Mouse (Mus musculus) MEL (cell line): Measurements from ENCODE around the gene Map3k20. TPM values are rescaled to one million over a fixed set of nuclear protein-coding genes. Genes with fewer than 3 reads are reported as not detected.

Source experiments
- DNase-seq: peaks from one replicate; pipeline ENCODE4 v3.0.0; 2011; ENCODE audit warnings: low read depth, low spot score
- H3K27ac ChIP-seq: 2 replicates; pipeline ENCODE4 v1.5.1; 2012; ENCODE audit warnings: low read depth, mild to moderate bottlenecking, control low read depth, low read length, moderate library complexity; ENCODE audit not compliant: control insufficient read depth
- H3K27me3 ChIP-seq, 2 experiments: fragments of 150-350 bp in 1 of 2; sonication (generic) in 1 of 2; 2 replicates each; pipeline ENCODE4 v1.6.1; 2012; ENCODE audit warnings: low read length in 2 of 2, mild to moderate bottlenecking in 2 of 2, improper control_type of control experiment in 1 of 2, moderate library complexity in 1 of 2; ENCODE audit not compliant: insufficient read depth in 2 of 2, control insufficient read depth in 1 of 2
- H3K36me3 ChIP-seq, 2 experiments: 2 replicates each; pipeline ENCODE4 v1.6.1; 2012 to 2014; ENCODE audit warnings: low read length in 2 of 2, improper control_type of control experiment in 1 of 2, inconsistent platforms in 1 of 2, mild to moderate bottlenecking in 1 of 2; ENCODE audit not compliant: insufficient read depth in 2 of 2, control insufficient read depth in 1 of 2
- H3K4me1 ChIP-seq, 2 experiments: fragments of 150-350 bp in 1 of 2; sonication (generic) in 1 of 2; 2 replicates each; pipeline ENCODE4 v1.6.1; 2012; ENCODE audit warnings: low read length in 2 of 2, improper control_type of control experiment in 1 of 2, mild to moderate bottlenecking in 1 of 2; ENCODE audit not compliant: insufficient read depth in 2 of 2, control insufficient read depth in 1 of 2
- H3K4me3 ChIP-seq, 2 experiments: fragments of 150-350 bp in 1 of 2; sonication (generic) in 1 of 2; 2 replicates each; pipeline ENCODE4 v1.5.1; 2012; ENCODE audit warnings: low read depth in 2 of 2, low read length in 2 of 2, mild to moderate bottlenecking in 2 of 2, moderate library complexity in 2 of 2, control low read depth in 1 of 2, improper control_type of control experiment in 1 of 2; ENCODE audit not compliant: control insufficient read depth in 1 of 2, insufficient read depth in 1 of 2
- H3K79me2 ChIP-seq: 2 replicates; pipeline ENCODE4 v1.6.1; 2012; ENCODE audit warnings: mild to moderate bottlenecking, low read length, moderate library complexity; ENCODE audit not compliant: control insufficient read depth, poor library complexity, insufficient read depth
- H3K9ac ChIP-seq: 2 replicates; pipeline ENCODE4 v1.6.1; 2012; ENCODE audit warnings: low read depth, mild to moderate bottlenecking, control low read depth, low read length, moderate library complexity; ENCODE audit not compliant: control insufficient read depth, poor library complexity, severe bottlenecking
- H3K9me3 ChIP-seq: fragments of 150-350 bp; sonication (generic); replicated peaks from 2 replicates; pipeline ENCODE4 v1.6.1; 2012; ENCODE audit warnings: mild to moderate bottlenecking, low read length, improper control_type of control experiment, moderate library complexity; ENCODE audit not compliant: insufficient read depth
- BHLHE40 ChIP-seq: IDR thresholded peaks from 2 replicates; pipeline ENCODE4 v1.6.1; 2012; ENCODE audit warnings: low read depth, mild to moderate bottlenecking, inconsistent platforms, low read length, improper control_type of control experiment, borderline replicate concordance
- CHD1 ChIP-seq: IDR thresholded peaks from 2 replicates; pipeline ENCODE4 v1.6.1; 2012; ENCODE audit warnings: low read depth, mild to moderate bottlenecking, inconsistent platforms, low read length, improper control_type of control experiment
- ETS1 ChIP-seq: IDR thresholded peaks from 2 replicates; pipeline ENCODE4 v1.6.1; 2012; ENCODE audit warnings: low read depth, mild to moderate bottlenecking, inconsistent platforms, low read length, improper control_type of control experiment, moderate library complexity
- GATA1 ChIP-seq: IDR thresholded peaks from 2 replicates; pipeline ENCODE4 v1.6.1; 2011; ENCODE audit warnings: low read depth, low read length, improper control_type of control experiment
- HCFC1 ChIP-seq: IDR thresholded peaks from 2 replicates; pipeline ENCODE4 v1.6.1; 2012; ENCODE audit warnings: low read depth, mild to moderate bottlenecking, inconsistent platforms, low read length, improper control_type of control experiment, moderate library complexity
- KAT2A ChIP-seq: conservative IDR thresholded peaks from 2 replicates; pipeline ENCODE4 v1.6.1; 2012; ENCODE audit warnings: low read depth, low read length, improper control_type of control experiment, inconsistent platforms
- MAFK ChIP-seq: IDR thresholded peaks from 2 replicates; pipeline ENCODE4 v1.6.1; 2011; ENCODE audit warnings: low read depth, mild to moderate bottlenecking, low read length, improper control_type of control experiment, borderline replicate concordance
- MAX ChIP-seq: IDR thresholded peaks from 2 replicates; pipeline ENCODE4 v1.6.1; 2011; ENCODE audit warnings: low read length, improper control_type of control experiment
- MAZ ChIP-seq: IDR thresholded peaks from 2 replicates; pipeline ENCODE4 v1.6.1; 2012; ENCODE audit warnings: low read depth, mild to moderate bottlenecking, inconsistent platforms, low read length, improper control_type of control experiment
- MXI1 ChIP-seq: IDR thresholded peaks from 2 replicates; pipeline ENCODE4 v1.6.1; 2011; ENCODE audit warnings: mild to moderate bottlenecking, low read depth, low read length, improper control_type of control experiment
- MYB ChIP-seq: IDR thresholded peaks from 2 replicates; pipeline ENCODE4 v1.6.1; 2011; ENCODE audit warnings: mild to moderate bottlenecking, low read depth, low read length, improper control_type of control experiment
- MYC ChIP-seq: IDR thresholded peaks from 2 replicates; pipeline ENCODE4 v1.6.1; 2011; ENCODE audit warnings: low read depth, mild to moderate bottlenecking, low read length, improper control_type of control experiment, moderate library complexity
- NELFE ChIP-seq: IDR thresholded peaks from 2 replicates; pipeline ENCODE4 v1.6.1; 2011; ENCODE audit warnings: low read depth, low read length, improper control_type of control experiment
- POLR2A ChIP-seq, 2 experiments: IDR thresholded peaks; 2 replicates each; pipeline ENCODE4 v1.6.1; 2011 to 2012; ENCODE audit warnings: low read length in 2 of 2, mild to moderate bottlenecking in 2 of 2, control low read depth in 1 of 2, improper control_type of control experiment in 1 of 2, low read depth in 1 of 2, moderate library complexity in 1 of 2; ENCODE audit not compliant: control insufficient read depth in 1 of 2, insufficient read depth in 1 of 2, poor library complexity in 1 of 2
- RAD21 ChIP-seq: IDR thresholded peaks from 2 replicates; pipeline ENCODE4 v1.6.1; 2011; ENCODE audit warnings: mild to moderate bottlenecking, low read depth, low read length, improper control_type of control experiment
- RCOR1 ChIP-seq: IDR thresholded peaks from 2 replicates; pipeline ENCODE4 v1.6.1; 2012; ENCODE audit warnings: low read depth, mild to moderate bottlenecking, inconsistent platforms, low read length, improper control_type of control experiment
- SIN3A ChIP-seq: IDR thresholded peaks from 2 replicates; pipeline ENCODE4 v1.6.1; 2012; ENCODE audit warnings: low read length, improper control_type of control experiment, inconsistent platforms
- SMC3 ChIP-seq: IDR thresholded peaks from 2 replicates; pipeline ENCODE4 v1.6.1; 2011; ENCODE audit warnings: low read depth, low read length, improper control_type of control experiment
- TCF12 ChIP-seq: IDR thresholded peaks from 2 replicates; pipeline ENCODE4 v1.6.1; 2014; ENCODE audit warnings: low read depth, mild to moderate bottlenecking, inconsistent platforms, low read length, improper control_type of control experiment, moderate library complexity
- UBTF ChIP-seq: IDR thresholded peaks from 2 replicates; pipeline ENCODE4 v1.6.1; 2012; ENCODE audit warnings: low read depth, mild to moderate bottlenecking, inconsistent platforms, low read length, improper control_type of control experiment, moderate library complexity, borderline replicate concordance; ENCODE audit not compliant: insufficient read depth
- USF1 ChIP-seq: IDR thresholded peaks from 2 replicates; pipeline ENCODE4 v1.6.1; 2014; ENCODE audit warnings: low read depth, mild to moderate bottlenecking, inconsistent platforms, low read length, improper control_type of control experiment, moderate library complexity
- ZKSCAN1 ChIP-seq: IDR thresholded peaks from 2 replicates; pipeline ENCODE4 v1.6.1; 2012; ENCODE audit warnings: low read depth, mild to moderate bottlenecking, inconsistent platforms, low read length, improper control_type of control experiment, moderate library complexity
- ZMIZ1 ChIP-seq: IDR thresholded peaks from 2 replicates; pipeline ENCODE4 v1.6.1; 2012; ENCODE audit warnings: low read depth, mild to moderate bottlenecking, inconsistent platforms, low read length, improper control_type of control experiment, moderate library complexity
- ZNF384 ChIP-seq: IDR thresholded peaks from 2 replicates; pipeline ENCODE4 v1.6.1; 2012; ENCODE audit warnings: low read depth, mild to moderate bottlenecking, inconsistent platforms, low read length, improper control_type of control experiment
- polyA plus RNA-seq, 2 experiments: library from polyadenylated mRNA; stranded (reverse) in 1 of 2; unstranded in 1 of 2; fragments of >175 nt in 1 of 2; fragments of >200 nt in 1 of 2; gene quantifications; 2 replicates each; pipeline versions ENCODE4 v1.2.1 to v1.2.4; 2012; ENCODE audit warnings: low replicate concordance in 2 of 2, low read depth in 1 of 2; ENCODE audit not compliant: insufficient read length in 2 of 2, insufficient read depth in 1 of 2, missing spikeins in 1 of 2
- total RNA-seq: library from RNA; depleted of rRNA; stranded (reverse); fragments of 300-350 nt; gene quantifications from 2 replicates; pipeline ENCODE4 v1.2.3, GENCODE M21; 2012

Gene Map3k20
- total and polyA plus RNA-seq, 3 experiments, result 7.4 to 9.6 TPM; not detected in 1

DNA sequence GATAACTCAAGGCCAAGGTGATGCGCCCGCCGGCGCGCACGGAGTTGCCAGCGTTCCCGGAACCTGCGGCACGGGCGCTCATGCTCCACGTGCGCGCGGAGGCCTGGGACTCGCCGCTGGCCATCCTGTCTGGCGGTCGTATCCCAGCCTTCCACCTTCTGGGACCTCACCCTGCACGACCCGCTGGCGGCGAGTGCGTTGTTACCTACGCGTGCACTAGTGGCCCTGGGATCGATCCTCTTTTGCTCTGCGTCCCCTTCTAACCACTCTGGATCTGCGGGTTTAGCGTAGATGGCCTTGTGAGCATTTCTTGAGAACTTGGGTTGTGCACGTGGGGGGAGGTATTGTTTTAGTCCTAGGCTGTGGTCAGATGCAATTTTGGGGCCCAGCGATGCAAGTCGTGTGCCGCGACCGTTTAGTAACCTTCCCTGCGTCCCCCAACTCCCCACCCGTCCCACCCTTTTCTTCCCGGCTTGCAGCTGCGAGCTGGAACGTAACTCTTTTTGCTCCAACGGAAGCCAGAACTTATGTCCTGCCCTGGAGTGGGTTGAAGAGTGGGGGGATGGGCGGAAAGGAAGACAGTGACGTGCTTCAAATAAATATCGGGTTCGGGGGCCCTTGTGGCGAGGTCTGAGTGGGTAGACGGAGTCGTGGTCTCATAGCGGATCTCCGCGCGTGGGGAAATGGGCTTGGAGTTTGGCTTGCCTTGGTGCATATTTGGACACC, 191.2 kb downstream of the Map3k20 start:
- H3K27me3 ChIP-seq, result no peaks in the 10 kb centered on the region
- H3K9me3 ChIP-seq, result no peaks in the 10 kb centered on the region
- H3K36me3 ChIP-seq, result peaks cover 8 to 50% of the 10 kb centered on the region in 2 experiments
- peak; percentile 76 for DNase-seq
- TF ChIP-seq ZMIZ1 (no peak), BHLHE40 (no peak; the same call in 1 of the 2 replicates), CHD1 (no peak; the same call in 1 of the 2 replicates), MAFK (no peak), GATA1 (no peak), MXI1 (peak; percentile 98), MAX (peak; percentile 91), POLR2A (IDR thresholded peaks at IDR 0.05; ENCODE audit: control insufficient read depth in 1 of 2, insufficient read depth in 1 of 2, low read depth in 1 of 2, low read length in 2 of 2, poor library complexity in 1 of 2) (peak; percentile 3 to 41; a peak in 3 of 4 replicates), NELFE (peak; percentile 7; the same call in 1 of the 2 replicates), MYB (no peak), RAD21 (no peak), SIN3A (no peak), MAZ (no peak; the same call in 1 of the 2 replicates), SMC3 (no peak), HCFC1 (no peak), ETS1 (0 out of 2 replicates have a peak, but pooled peaks have one; percentile 10), KAT2A (no peak), UBTF (no peak), MYC (peak; percentile 87), ZNF384 (no peak), TCF12 (no peak), ZKSCAN1 (no peak), USF1 (no peak), RCOR1 (no peak)
- H3K4me1 ChIP-seq, result peaks cover 2 to 40% of the 10 kb centered on the region in 2 experiments; a peak in 3 of 4 replicates
- peaks cover 38% of the 10 kb centered on the region for H3K79me2 ChIP-seq
- H3K27ac ChIP-seq, result peak overlapping the region; percentile 100
- peak overlapping the region; percentile 79 for H3K9ac ChIP-seq
- peak overlapping the region; percentile 45 to 71 for H3K4me3 ChIP-seq
